Mouse (Mus musculus): Measurements from ENCODE around the gene Vasn. TPM values are rescaled to one million over a fixed set of nuclear protein-coding genes. Genes with fewer than 3 reads are reported as not detected.

Gene Vasn
- total and polyA plus RNA-seq, 2 experiments from 2014 or later, result 3.6 to 5.5 TPM

GRCm38 (mm10) chr16:4602189-4602588 is 37.6 kb upstream of the Vasn start:
- H3K9ac ChIP-seq, result no peak overlapping the region
- no peak overlapping the region for H3K27ac ChIP-seq (ENCODE audit: low read depth, low read length)
- ATAC-seq (no peak), DNase-seq (no peak)
- 22% methylated on average over 3 of the region's 3 CpGs for WGBS
- H3K4me3 ChIP-seq (ENCODE audit: low read depth, low read length), result no peak overlapping the region
- H3K9me3 ChIP-seq (ENCODE audit: low read length), result no peaks in the 10 kb centered on the region
- H3K4me1 ChIP-seq (ENCODE audit: insufficient read depth), result peaks cover 8% of the 10 kb centered on the region
- no peaks in the 10 kb centered on the region for H3K36me3 ChIP-seq (ENCODE audit: insufficient read depth)
- H3K27me3 ChIP-seq (ENCODE audit: insufficient read depth, low read length), result no peaks in the 10 kb centered on the region
- no peak overlapping the region for H3K4me2 ChIP-seq (ENCODE audit: low read depth)
- no peak for TF ChIP-seq CTCF (IDR thresholded peaks at IDR 0.05; ENCODE audit: low read depth)

GRCm38 (mm10) chr16:4602766-4603452 is 36.8 kb upstream of the Vasn start:
- no peak for DNase-seq
- no peak overlapping the region for H3K27ac ChIP-seq (ENCODE audit: low read depth, low read length)

GRCm38 (mm10) chr16:4603453-4603837 is 36.3 kb upstream of the Vasn start:
- DNase-seq (no peak), ATAC-seq (no peak)
- H3K27me3 ChIP-seq (ENCODE audit: insufficient read depth, low read length), result no peaks in the 10 kb centered on the region
- H3K4me3 ChIP-seq (ENCODE audit: low read depth, low read length), result no peak overlapping the region
- 0 out of 2 replicates have a peak, but pooled peaks cover under 1% of the 10 kb centered on the region for H3K36me3 ChIP-seq (ENCODE audit: insufficient read depth)
- H3K9ac ChIP-seq, result no peak overlapping the region
- TF ChIP-seq CTCF (IDR thresholded peaks at IDR 0.05; ENCODE audit: low read depth), result no peak
- no peaks in the 10 kb centered on the region for H3K9me3 ChIP-seq (ENCODE audit: low read length)
- H3K4me2 ChIP-seq (ENCODE audit: low read depth), result no peak overlapping the region
- H3K4me1 ChIP-seq (ENCODE audit: insufficient read depth), result peaks cover 4% of the 10 kb centered on the region
- WGBS, result 73% methylated on average over 1 of the region's 1 CpGs
- no peak overlapping the region for H3K27ac ChIP-seq (ENCODE audit: low read depth, low read length)

More at GRCm38 (mm10) chr16:4602766-4603452, 36.8 kb upstream of the Vasn start:
- Histone ChIP-seq H3K4me2 (ENCODE audit: low read depth) (no peak overlapping the region), H3K9ac (no peak overlapping the region), H3K36me3 (ENCODE audit: insufficient read depth) (no peaks in the 10 kb centered on the region), H3K4me1 (ENCODE audit: insufficient read depth) (peaks cover 5% of the 10 kb centered on the region), H3K4me3 (ENCODE audit: low read depth, low read length) (no peak overlapping the region), H3K27me3 (ENCODE audit: insufficient read depth, low read length) (no peaks in the 10 kb centered on the region), H3K9me3 (ENCODE audit: low read length) (no peaks in the 10 kb centered on the region)
- no peak for ATAC-seq
- WGBS, result 39% methylated on average over 7 of the region's 7 CpGs
- TF ChIP-seq CTCF (IDR thresholded peaks at IDR 0.05; ENCODE audit: low read depth), result no peak

- no peak for TF ChIP-seq CTCF (IDR thresholded peaks at IDR 0.05; ENCODE audit: low read depth)
- WGBS, result 72% methylated on average over 11 of the region's 11 CpGs
- no peak overlapping the region for H3K27ac ChIP-seq (ENCODE audit: low read depth, low read length)
- H3K4me1 ChIP-seq (ENCODE audit: insufficient read depth), result no peaks in the 10 kb centered on the region
- H3K4me3 ChIP-seq (ENCODE audit: low read depth, low read length), result no peak overlapping the region
- no peak overlapping the region for H3K9ac ChIP-seq
- no peak overlapping the region for H3K4me2 ChIP-seq (ENCODE audit: low read depth)
- H3K36me3 ChIP-seq (ENCODE audit: insufficient read depth), result 0 out of 2 replicates have a peak, but pooled peaks cover 6% of the 10 kb centered on the region
- H3K27me3 ChIP-seq (ENCODE audit: insufficient read depth, low read length), result no peaks in the 10 kb centered on the region
- ATAC-seq, result no peak
- DNase-seq, result no peak
- no peaks in the 10 kb centered on the region for H3K9me3 ChIP-seq (ENCODE audit: low read length)
These were observed 35.4 kb upstream of the Vasn start for GRCm38 (mm10) chr16:4604293-4604837.

GRCm38 (mm10) chr16:4605514-4606131 is 34.1 kb upstream of the Vasn start:
- no peak overlapping the region for H3K4me3 ChIP-seq (ENCODE audit: low read depth, low read length)
- H3K27me3 ChIP-seq (ENCODE audit: insufficient read depth, low read length), result no peaks in the 10 kb centered on the region
- no peak overlapping the region for H3K4me2 ChIP-seq (ENCODE audit: low read depth)
- H3K9ac ChIP-seq, result no peak overlapping the region
- no peaks in the 10 kb centered on the region for H3K4me1 ChIP-seq (ENCODE audit: insufficient read depth)
- no peak overlapping the region; the same call in 1 of the 2 replicates for H3K27ac ChIP-seq (ENCODE audit: low read depth, low read length)
- H3K36me3 ChIP-seq (ENCODE audit: insufficient read depth), result peaks cover 13% of the 10 kb centered on the region
- no peak for ATAC-seq
- DNase-seq, result no peak
- no peak for TF ChIP-seq CTCF (IDR thresholded peaks at IDR 0.05; ENCODE audit: low read depth)
- no peaks in the 10 kb centered on the region for H3K9me3 ChIP-seq (ENCODE audit: low read length)
- WGBS, result 44% methylated on average over 13 of the region's 13 CpGs

- H3K27ac ChIP-seq (ENCODE audit: low read depth, low read length), result no peak overlapping the region
- no peak overlapping the region for H3K4me2 ChIP-seq (ENCODE audit: low read depth)
- no peaks in the 10 kb centered on the region for H3K4me1 ChIP-seq (ENCODE audit: insufficient read depth)
- peak overlapping the region; percentile 22; the same call in 1 of the 2 replicates for H3K9ac ChIP-seq
- H3K9me3 ChIP-seq (ENCODE audit: low read length), result no peaks in the 10 kb centered on the region
- 55% methylated on average over 5 of the region's 5 CpGs for WGBS
- H3K36me3 ChIP-seq (ENCODE audit: insufficient read depth), result peaks cover 23% of the 10 kb centered on the region
- DNase-seq (peak; percentile 23), ATAC-seq (no peak; the same call in 1 of the 2 replicates)
- H3K27me3 ChIP-seq (ENCODE audit: insufficient read depth, low read length), result no peaks in the 10 kb centered on the region
- H3K4me3 ChIP-seq (ENCODE audit: low read depth, low read length), result no peak overlapping the region
- TF ChIP-seq CTCF (IDR thresholded peaks at IDR 0.05; ENCODE audit: low read depth), result peak; percentile 55
These were observed 33.2 kb upstream of the Vasn start for GRCm38 (mm10) chr16:4606431-4607084.
